Mouse (Mus musculus) cerebellum, adult 2 months (tissue): Measurements from ENCODE around the gene Vmn1r55.

Source experiments
- CTCF ChIP-seq: fragments of 200-500 bp; IDR thresholded peaks from 2 replicates; pipeline ENCODE4 v1.5.1; 2011; ENCODE audit warnings: low read depth, mild to moderate bottlenecking, control low read depth, low read length, moderate library complexity, borderline replicate concordance; ENCODE audit not compliant: insufficient read depth
- POLR2A ChIP-seq: fragments of 200-500 bp; IDR thresholded peaks from 2 replicates; pipeline ENCODE4 v1.6.1; 2011; ENCODE audit warnings: low read length, control low read depth, borderline replicate concordance; ENCODE audit not compliant: insufficient read depth

DNA sequence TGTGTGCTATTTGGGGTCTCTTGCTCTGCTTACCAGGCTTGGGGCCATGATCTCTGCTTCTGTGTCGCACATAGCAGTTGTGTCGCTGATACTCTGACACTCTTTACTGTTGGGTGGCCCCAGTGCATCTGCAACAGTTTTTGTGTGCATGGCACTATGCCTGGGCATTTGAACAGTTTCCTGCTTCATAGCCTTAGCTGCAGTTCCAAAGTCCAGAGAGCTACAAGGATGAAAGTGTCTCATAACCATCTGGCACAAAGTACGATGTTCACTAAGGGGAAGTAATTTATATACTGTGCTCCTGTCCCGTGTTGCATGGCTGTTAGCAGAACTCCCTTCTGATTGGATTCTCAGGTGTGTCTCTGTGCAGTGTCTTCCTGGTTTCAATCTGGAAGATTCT is 61.6 kb downstream of the Vmn1r55 start:
- TF ChIP-seq CTCF, result no peak
- TF ChIP-seq POLR2A, result no peak
